Comparison of ENCODE assay signal across 30 mouse cellular contexts in the genomic region with DNA sequence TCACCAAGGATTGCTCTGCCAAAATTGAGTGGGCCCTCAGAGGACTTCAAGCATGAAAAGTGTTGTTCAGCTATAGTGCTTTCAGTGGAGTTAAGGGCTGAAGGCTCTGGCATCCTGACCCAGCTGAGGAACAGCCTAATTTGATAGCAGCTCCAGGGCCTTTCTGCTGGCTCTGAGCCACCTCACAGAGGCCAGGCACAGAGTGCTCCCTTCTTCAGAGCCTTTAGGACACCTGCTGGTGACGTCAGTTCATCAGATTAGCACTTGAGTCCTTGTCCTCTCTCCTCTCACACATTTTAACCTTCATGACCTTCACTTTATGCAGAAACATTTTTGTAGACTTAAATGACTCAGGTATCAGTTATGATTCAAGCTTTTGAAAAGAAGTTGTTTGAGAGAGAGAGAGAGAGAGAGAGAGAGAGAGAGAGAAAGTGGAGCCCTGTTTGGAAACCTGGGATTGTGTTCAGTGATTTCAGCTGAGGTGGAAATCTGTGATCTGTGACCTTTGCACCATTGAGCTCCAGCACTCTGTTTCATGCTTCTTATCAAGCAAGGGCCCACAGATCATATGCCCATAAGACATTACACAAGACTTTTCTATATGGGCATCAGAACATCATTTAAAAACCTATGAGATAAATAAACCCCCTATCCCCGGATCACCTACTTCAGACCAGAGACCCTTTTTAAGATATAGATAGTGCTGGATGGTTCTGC. TPM values are rescaled to one million over a fixed set of nuclear protein-coding genes. Genes with fewer than 3 reads are reported as not detected.
DNase-seq lines count a peak whose midpoint lies in the region; ATAC-seq lines count a peak whose summit lies in the region.
"Had no signal": no experiment of that assay in that cellular context is flagged by ENCODE, and none has a peak within 500 bp of the region (broad histone marks: within the 10 kb centered on the region; RNA-seq: fewer than 3 reads in every experiment).

No protein-coding gene starts in this region.

- H3K9me3 ChIP-seq in intestine, embryonic 15.5 days: no peaks in the 10 kb centered on the region
- H3K9me3 ChIP-seq: embryonic facial prominence, embryonic 10.5 days; embryonic facial prominence, embryonic 13.5 days; forebrain, embryonic 12.5 days; forebrain, embryonic 15.5 days; heart, embryonic 12.5 days; heart, embryonic 15.5 days; hindbrain, embryonic 10.5 days; hindbrain, embryonic 13.5 days had no signal

- H3K27me3 ChIP-seq in intestine, embryonic 15.5 days (replicated peaks): no peaks in the 10 kb centered on the region
- H3K27me3 ChIP-seq: embryonic facial prominence, embryonic 13.5 days; forebrain, embryonic 12.5 days; forebrain, embryonic 15.5 days; heart, embryonic 12.5 days; heart, embryonic 15.5 days; hindbrain, embryonic 13.5 days had no signal

- no peak overlapping the region for H3K27ac ChIP-seq in intestine, embryonic 15.5 days
- H3K27ac ChIP-seq: embryonic facial prominence, embryonic 10.5 days; embryonic facial prominence, embryonic 13.5 days; forebrain, embryonic 12.5 days; forebrain, embryonic 15.5 days; heart, embryonic 15.5 days; hindbrain, embryonic 10.5 days; hindbrain, embryonic 13.5 days had no signal

- no peak overlapping the region for H3K4me2 ChIP-seq in intestine, embryonic 15.5 days (replicated peaks)
- H3K4me2 ChIP-seq: embryonic facial prominence, embryonic 13.5 days; forebrain, embryonic 12.5 days; forebrain, embryonic 15.5 days; heart, embryonic 12.5 days; heart, embryonic 15.5 days; hindbrain, embryonic 13.5 days had no signal

- H3K9ac ChIP-seq in intestine, embryonic 15.5 days: no peak overlapping the region
- H3K9ac ChIP-seq: embryonic facial prominence, embryonic 13.5 days; forebrain, embryonic 12.5 days; forebrain, embryonic 15.5 days; heart, embryonic 12.5 days; heart, embryonic 15.5 days; hindbrain, embryonic 13.5 days had no signal

- no peaks in the 10 kb centered on the region for H3K36me3 ChIP-seq in intestine, embryonic 15.5 days
- H3K36me3 ChIP-seq: embryonic facial prominence, embryonic 10.5 days; embryonic facial prominence, embryonic 13.5 days; forebrain, embryonic 15.5 days; heart, embryonic 12.5 days; heart, embryonic 15.5 days had no signal

- 57% methylated on average over 2 of the region's 2 CpGs for WGBS in intestine, embryonic 15.5 days

- peak; percentile 5 for DNase-seq in cerebellum, adult 9-11 months
- no peak for DNase-seq in cerebellum, adult 9-10 months
- DNase-seq in brain, adult 2 months (ENCODE audit: low read depth, low spot score): peak; percentile 18
- no peak for DNase-seq in lung, postnatal 14 days
- DNase-seq in layer of hippocampus, adult 9-10 months (ENCODE audit: low spot score): no peak
- DNase-seq: adrenal gland, adult 8-10 months; adrenal gland, postnatal 25 days; cerebellum, adult 11 months; cerebellum, postnatal 10 days; embryo, embryonic 11 days; gastrocnemius, postnatal 25 days; heart, adult 18-20 months; heart, postnatal 10 days; heart, postnatal 36 days; kidney, adult 11 months had no signal

- 0 out of 2 replicates have a peak, but pooled peaks have one; percentile 41 for ATAC-seq in intestine, embryonic 15.5 days
- ATAC-seq: CD4-positive, CD25-positive, alpha-beta regulatory T cell, adult 4 months; forebrain, embryonic 15.5 days; hindbrain, embryonic 16.5 days had no signal

- H3K4me3 ChIP-seq in intestine, embryonic 15.5 days (replicated peaks): no peak overlapping the region
- H3K4me3 ChIP-seq: embryonic facial prominence, embryonic 10.5 days; embryonic facial prominence, embryonic 13.5 days; erythroblast, embryonic 14.5 days; forebrain, embryonic 12.5 days; forebrain, embryonic 15.5 days; heart, embryonic 12.5 days; heart, embryonic 15.5 days; hindbrain, embryonic 10.5 days; hindbrain, embryonic 13.5 days had no signal

- H3K4me1 ChIP-seq in intestine, embryonic 15.5 days (replicated peaks): no peaks in the 10 kb centered on the region
- H3K4me1 ChIP-seq: embryonic facial prominence, embryonic 10.5 days; embryonic facial prominence, embryonic 13.5 days; forebrain, embryonic 15.5 days; hindbrain, embryonic 10.5 days had no signal

RNA-seq across cellular contexts. Expression of a gene that starts 35.2 kb away (rescaled TPM):
- not detected in 2 replicates for polyA plus RNA-seq in intestine, embryonic 15.5 days (2015; fragmentation: Nextera tagmentation; extraction: Ambion mirVana)
- polyA plus RNA-seq: C2C12; CD4-positive, CD25-positive, alpha-beta regulatory T cell, adult 4 months; cortical plate, adult 2 months; embryonic facial prominence, embryonic 10.5 days; embryonic facial prominence, embryonic 13.5 days; erythroblast, embryonic 14.5 days; forebrain, embryonic 12.5 days; forebrain, embryonic 15.5 days; gonadal fat pad, adult 2 months; heart, embryonic 12.5 days; heart, embryonic 15.5 days; hindbrain, embryonic 10.5 days; hindbrain, embryonic 13.5 days; hindbrain, embryonic 16.5 days had no signal

Comparison
In these comparisons a context has a peak if more than half of its experiments do, and no peak if none do; other contexts are left out.
1. DNase-seq: peak in cerebellum, adult 9-11 months (single experiment) and brain, adult 2 months (single experiment); none in cerebellum, adult 9-10 months (single experiment), lung, postnatal 14 days (single experiment) and layer of hippocampus, adult 9-10 months (single experiment).